Mouse (Mus musculus) hindbrain, embryonic 10.5 days (tissue): ENCODE data around the gene Rrp36. TPM values are rescaled to one million over a fixed set of nuclear protein-coding genes. Genes with fewer than 3 reads are reported as not detected.

Experiments used
- DNase-seq: peaks from one replicate; pipeline ENCODE4 v3.0.0-alpha.2; 2017; ENCODE audit warnings: low spot score
- H3K27ac ChIP-seq: fragments of 300-500 bp; sonication (generic); 2 replicates; pipeline ENCODE4 v1.5.1; 2016; ENCODE audit warnings: mild to moderate bottlenecking, moderate library complexity
- H3K27me3 ChIP-seq: fragments of 300-500 bp; sonication (generic); 2 replicates; pipeline ENCODE4 v1.6.1; 2016; ENCODE audit warnings: mild to moderate bottlenecking; ENCODE audit not compliant: poor library complexity, insufficient read depth, severe bottlenecking
- H3K36me3 ChIP-seq: fragments of 300-500 bp; sonication (generic); 2 replicates; pipeline ENCODE4 v1.6.1; 2016; ENCODE audit warnings: mild to moderate bottlenecking, moderate library complexity
- H3K4me1 ChIP-seq: fragments of 300-500 bp; sonication (generic); replicated peaks from 2 replicates; pipeline ENCODE4 v1.6.1; 2016; ENCODE audit warnings: mild to moderate bottlenecking
- H3K4me3 ChIP-seq: fragments of 300-500 bp; sonication (generic); 2 replicates; pipeline ENCODE4 v1.5.1; 2016; ENCODE audit warnings: mild to moderate bottlenecking, moderate library complexity
- H3K9me3 ChIP-seq: fragments of 300-500 bp; sonication (generic); 2 replicates; pipeline ENCODE4 v1.6.1; 2016; ENCODE audit warnings: mild to moderate bottlenecking, moderate library complexity
- WGBS: fragments of 180-500 bp; shearing (Covaris S2); methylation state at CpG from one replicate; pipeline ENCODE4 v1.1.7; 2016; 5-methylcytosine and 5-hydroxymethylcytosine counted together
- polyA plus RNA-seq: library from polyadenylated mRNA; unstranded; fragments of >200 nt; fragmentation: Nextera tagmentation; extraction: Ambion mirVana; gene quantifications from 2 replicates; pipeline ENCODE4 v1.2.1, GENCODE M21; 2016

Gene Rrp36
- polyA plus RNA-seq: 65.7 and 67.5 TPM in 2 replicates

GRCm38 (mm10) chr17:46673850-46674529 lies at the start of gene Rrp36:
Rrp36 (minus strand) TSS chr17:46674352.
- H3K36me3 ChIP-seq: peaks cover 78% of the 10 kb centered on the region
- peak within 1 kb of the TSS; percentile 85 for H3K27ac ChIP-seq
- H3K27me3 ChIP-seq: no peaks in the 10 kb centered on the region
- peak within 1 kb of the TSS; percentile 91 for H3K4me3 ChIP-seq
- under 1% methylated on average over 43 of the region's 43 CpGs for WGBS
- peaks cover 41% of the 10 kb centered on the region for H3K4me1 ChIP-seq
- H3K9me3 ChIP-seq: no peaks in the 10 kb centered on the region
- DNase-seq: peak; percentile 93

GRCm38 (mm10) chr17:46721077-46721476 lies 46.9 kb upstream of the Rrp36 start:
- DNase-seq: no peak
- Histone ChIP-seq H3K9me3 (no peaks in the 10 kb centered on the region), H3K27ac (no peak overlapping the region), H3K4me3 (no peak overlapping the region), H3K36me3 (peaks cover 72% of the 10 kb centered on the region), H3K4me1 (0 out of 2 replicates have a peak, but pooled peaks cover 8% of the 10 kb centered on the region), H3K27me3 (no peaks in the 10 kb centered on the region)
- WGBS: 91% methylated on average over 7 of the region's 7 CpGs

- peaks cover 46% of the 10 kb centered on the region for H3K36me3 ChIP-seq
- H3K4me3 ChIP-seq: no peak overlapping the region
- H3K27ac ChIP-seq: no peak overlapping the region
- peaks cover 32% of the 10 kb centered on the region for H3K4me1 ChIP-seq
- H3K27me3 ChIP-seq: no peaks in the 10 kb centered on the region
- DNase-seq: no peak
- no peaks in the 10 kb centered on the region for H3K9me3 ChIP-seq
- WGBS: 93% methylated on average over 11 of the region's 11 CpGs
These were observed 40.8 kb upstream of the Rrp36 start for GRCm38 (mm10) chr17:46714756-46715481.

- WGBS: 92% methylated on average over 9 of the region's 9 CpGs
- no peak for DNase-seq
- Histone ChIP-seq H3K27me3 (no peaks in the 10 kb centered on the region), H3K36me3 (peaks cover 46% of the 10 kb centered on the region), H3K4me3 (no peak overlapping the region), H3K9me3 (no peaks in the 10 kb centered on the region), H3K4me1 (peaks cover 32% of the 10 kb centered on the region), H3K27ac (no peak overlapping the region)
These were observed 39.7 kb upstream of the Rrp36 start for GRCm38 (mm10) chr17:46713849-46714248.

- 76% methylated on average over 7 of the region's 7 CpGs for WGBS
- Histone ChIP-seq H3K27ac (0 out of 2 replicates have a peak overlapping the region, but pooled peaks have one; percentile 89), H3K9me3 (no peaks in the 10 kb centered on the region), H3K4me3 (peak overlapping the region; percentile 100), H3K27me3 (no peaks in the 10 kb centered on the region), H3K36me3 (peaks cover 42% of the 10 kb centered on the region), H3K4me1 (peaks cover 32% of the 10 kb centered on the region)
- no peak for DNase-seq
These were observed 38.3 kb upstream of the Rrp36 start for GRCm38 (mm10) chr17:46712442-46712841.

- DNase-seq: no peak
- 1% methylated on average over 76 of the region's 76 CpGs for WGBS
- H3K36me3 ChIP-seq: peaks cover 38% of the 10 kb centered on the region
- H3K27ac ChIP-seq: peak overlapping the region; percentile 89
- no peaks in the 10 kb centered on the region for H3K27me3 ChIP-seq
- peaks cover 33% of the 10 kb centered on the region for H3K4me1 ChIP-seq
- peak overlapping the region; percentile 100 for H3K4me3 ChIP-seq
- H3K9me3 ChIP-seq: no peaks in the 10 kb centered on the region
These were observed 37.6 kb upstream of the Rrp36 start for GRCm38 (mm10) chr17:46711612-46712271.

- H3K4me1 ChIP-seq: peaks cover 40% of the 10 kb centered on the region
- no peaks in the 10 kb centered on the region for H3K9me3 ChIP-seq
- no peaks in the 10 kb centered on the region for H3K27me3 ChIP-seq
- peak within 1 kb of the TSS; percentile 89 for H3K27ac ChIP-seq
- peak within 1 kb of the TSS; percentile 100 for H3K4me3 ChIP-seq
- WGBS: 9% methylated on average over 36 of the region's 36 CpGs
- DNase-seq: peak; percentile 93
- H3K36me3 ChIP-seq: peaks cover 31% of the 10 kb centered on the region
These were observed 36.9 kb upstream of the Rrp36 start, which contains the start of gene Pex6 for GRCm38 (mm10) chr17:46710959-46711597. Pex6 (plus strand) TSS chr17:46711463.

GRCm38 (mm10) chr17:46706375-46707089 lies 32.4 kb upstream of the Rrp36 start:
- DNase-seq: no peak
- WGBS: 92% methylated on average over 14 of the region's 14 CpGs
- Histone ChIP-seq H3K9me3 (no peaks in the 10 kb centered on the region), H3K4me1 (peaks cover 55% of the 10 kb centered on the region), H3K27ac (peak overlapping the region; percentile 16; the same call in 1 of the 2 replicates), H3K27me3 (no peaks in the 10 kb centered on the region), H3K4me3 (peak overlapping the region; percentile 21), H3K36me3 (peaks cover 7% of the 10 kb centered on the region)

- peaks cover 20% of the 10 kb centered on the region for H3K36me3 ChIP-seq
- H3K4me1 ChIP-seq: peaks cover 49% of the 10 kb centered on the region
- no peaks in the 10 kb centered on the region for H3K9me3 ChIP-seq
- peak within 1 kb of the TSS; percentile 95 for H3K27ac ChIP-seq
- H3K4me3 ChIP-seq: peak within 1 kb of the TSS; percentile 92
- DNase-seq: peak; percentile 97
- H3K27me3 ChIP-seq: no peaks in the 10 kb centered on the region
- WGBS: 2% methylated on average over 48 of the region's 48 CpGs
These were observed 31.0 kb upstream of the Rrp36 start, which contains the start of gene Ppp2r5d for GRCm38 (mm10) chr17:46704887-46705835. Ppp2r5d (minus strand) TSS chr17:46705111.

GRCm38 (mm10) chr17:46703971-46704886 lies 30.1 kb upstream of the Rrp36 start:
- 5% methylated on average over 40 of the region's 41 CpGs for WGBS
- Histone ChIP-seq H3K4me1 (peaks cover 49% of the 10 kb centered on the region), H3K4me3 (peak overlapping the region; percentile 92), H3K36me3 (peaks cover 30% of the 10 kb centered on the region), H3K27me3 (no peaks in the 10 kb centered on the region), H3K9me3 (no peaks in the 10 kb centered on the region), H3K27ac (peak overlapping the region; percentile 95)
- DNase-seq: peak; percentile 31
